ENCODE assay signal across 10 mouse cellular contexts in the genomic region with DNA sequence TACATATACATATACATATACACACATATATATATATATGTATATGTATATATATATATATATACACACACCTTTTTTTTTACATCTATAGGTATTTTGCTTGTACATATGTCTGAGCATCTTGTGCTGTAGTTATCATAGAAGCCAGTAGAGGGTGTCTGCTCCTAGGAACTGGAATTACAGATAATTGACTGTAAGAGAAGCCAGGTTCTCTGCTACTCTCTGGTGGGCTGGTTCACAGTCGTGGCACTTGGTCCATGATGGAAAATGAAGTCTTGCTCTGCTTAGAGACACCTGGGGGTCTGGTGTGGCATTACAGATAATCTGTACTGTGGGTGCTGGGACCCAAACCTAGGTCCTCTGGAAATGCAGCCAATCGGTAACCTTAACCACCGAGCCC.
A peak's percentile ranks its signal among the peaks of the same experiment; 100 is the strongest.
DNase-seq lines count a peak whose midpoint lies in the region; ATAC-seq and TF ChIP-seq lines count a peak whose summit lies in the region.
"Had no signal": no experiment of that assay in that cellular context is flagged by ENCODE, and none has a peak within 500 bp of the region (broad histone marks: within the 10 kb centered on the region; RNA-seq: fewer than 3 reads in every experiment).

No protein-coding gene starts in this region.

- H3K9ac ChIP-seq in MEL (ENCODE audit: control insufficient read depth, low read depth, low read length, poor library complexity, severe bottlenecking): no peak overlapping the region
- H3K9ac ChIP-seq: neural tube, embryonic 13.5 days had no signal

- H3K4me3 ChIP-seq in MEL (ENCODE audit: control insufficient read depth in 1 of 2, insufficient read depth in 1 of 2, low read depth in 2 of 2, low read length in 2 of 2): no peak overlapping the region
- H3K4me3 ChIP-seq: neural tube, embryonic 13.5 days had no signal

- H3K4me1 ChIP-seq in MEL (ENCODE audit: control insufficient read depth in 1 of 2, insufficient read depth in 2 of 2, low read length in 2 of 2): 0 out of 4 replicates have a peak, but pooled peaks cover 0 to 3% of the 10 kb centered on the region in 2 experiments
- H3K4me1 ChIP-seq: neural tube, embryonic 13.5 days had no signal

- no peak for TF ChIP-seq EP300 in MEL (IDR thresholded peaks at IDR 0.05; ENCODE audit: low read depth in 1 of 2, low read length in 2 of 2)

- peak; percentile 25 to 81 (median 62); a peak in 4 of 6 replicates for TF ChIP-seq CTCF in MEL (IDR thresholded peaks at IDR 0.05 in 2 of 3, conservative IDR thresholded peaks at IDR 0.05 in 1 of 3; ENCODE audit: control insufficient read depth in 1 of 3, insufficient read depth in 1 of 3, low read depth in 2 of 3, low read length in 3 of 3, poor library complexity in 1 of 3, severe bottlenecking in 1 of 3)

- TF ChIP-seq POLR2A in MEL (IDR thresholded peaks at IDR 0.05; ENCODE audit: control insufficient read depth in 1 of 2, insufficient read depth in 1 of 2, low read depth in 1 of 2, low read length in 2 of 2, poor library complexity in 1 of 2): no peak

- no peaks in the 10 kb centered on the region; a peak in 1 of 4 replicates for H3K27me3 ChIP-seq in MEL (ENCODE audit: control insufficient read depth in 1 of 2, insufficient read depth in 2 of 2, low read length in 2 of 2)
- H3K27me3 ChIP-seq: neural tube, embryonic 13.5 days had no signal

- peak; percentile 90 for TF ChIP-seq RAD21 in MEL (IDR thresholded peaks at IDR 0.05; ENCODE audit: low read depth, low read length)

- no peaks in the 10 kb centered on the region for H3K9me3 ChIP-seq in MEL (replicated peaks; ENCODE audit: insufficient read depth, low read length)
- H3K9me3 ChIP-seq: neural tube, embryonic 13.5 days had no signal

- no peaks in the 10 kb centered on the region for H3K79me2 ChIP-seq in MEL (ENCODE audit: control insufficient read depth, insufficient read depth, low read length, poor library complexity)

- H3K27ac ChIP-seq in MEL (ENCODE audit: control insufficient read depth, low read depth, low read length): no peak overlapping the region
- H3K27ac ChIP-seq: neural tube, embryonic 13.5 days had no signal

- H3K36me3 ChIP-seq in MEL (ENCODE audit: control insufficient read depth in 1 of 2, insufficient read depth in 2 of 2, low read length in 2 of 2): no peaks in the 10 kb centered on the region
- H3K36me3 ChIP-seq: neural tube, embryonic 13.5 days had no signal

- DNase-seq in CD4-positive, CD25-positive, alpha-beta regulatory T cell, adult 2 months (ENCODE audit: low read depth, low spot score): peak; percentile 59
- DNase-seq in layer of hippocampus, adult 9-10 months (ENCODE audit: low spot score): peak; percentile 6
- no peak for DNase-seq in layer of hippocampus, adult 9-11 months
- peak; percentile 82 for DNase-seq in MEL (ENCODE audit: low read depth, low spot score)
- DNase-seq in ovary, postnatal 14 days (ENCODE audit: low spot score): no peak
- no peak for DNase-seq in heart, adult 9 months (ENCODE audit: low spot score in 2 of 2)

- ATAC-seq in CD4-positive, CD25-positive, alpha-beta regulatory T cell, adult 4 months: no peak
- 0 out of 2 replicates have a peak, but pooled peaks have one; percentile 39 for ATAC-seq in erythroblast, adult 5-6 weeks (replicated peaks; ENCODE audit: low FRiP score, poor library complexity, severe bottlenecking)
- ATAC-seq: intestine, embryonic 16.5 days had no signal

TF ChIP-seq in MEL, 35 proteins besides CTCF, POLR2A, EP300 and RAD21:
- TF ChIP-seq ZNF384 (IDR thresholded peaks at IDR 0.05; ENCODE audit: low read depth, low read length): 0 out of 2 replicates have a peak, but pooled peaks have one; percentile 36
- no peak for TF ChIP-seq ZMIZ1 (IDR thresholded peaks at IDR 0.05; ENCODE audit: low read depth, low read length)
- peak; percentile 84 for TF ChIP-seq ZC3H11A (IDR thresholded peaks at IDR 0.05; ENCODE audit: low read depth, low read length)
- TF ChIP-seq POLR2AphosphoS2 (IDR thresholded peaks at IDR 0.05; ENCODE audit: low read length): no peak
- peak; percentile 86 for TF ChIP-seq SMC3 (IDR thresholded peaks at IDR 0.05; ENCODE audit: low read depth, low read length)

Comparison
In these comparisons a context has a peak if more than half of its experiments do, and no peak if none do; other contexts are left out.
1. DNase-seq: peak in CD4-positive, CD25-positive, alpha-beta regulatory T cell, adult 2 months (single experiment), layer of hippocampus, adult 9-10 months (single experiment) and MEL (single experiment); none in layer of hippocampus, adult 9-11 months (single experiment), ovary, postnatal 14 days (single experiment) and heart, adult 9 months (0 of 2).